Mouse (Mus musculus) neutrophil, adult 5-6 weeks (primary cell): Measurements from ENCODE around the gene Cct8l1. TPM values are rescaled to one million over a fixed set of nuclear protein-coding genes. Genes with fewer than 3 reads are reported as not detected.
A peak's percentile ranks its signal among the peaks of the same experiment; 100 is the strongest.

Source experiments
- ATAC-seq: fragments of 151-379, 151-347 bp; 2 replicates; pipeline ENCODE4 v1.8.0; 2017; ENCODE audit warnings: mild to moderate bottlenecking, moderate TSS enrichment; ENCODE audit not compliant: insufficient number of reproducible peaks, poor library complexity, low FRiP score, severe bottlenecking; ENCODE audit errors: extremely low read depth
- total RNA-seq: library from RNA; stranded (forward); fragments of 200-1000 nt; gene quantifications from 2 replicates; pipeline ENCODE4 v1.2.3, GENCODE M21; 2017

The Cct8l1 gene
- total RNA-seq, 1 experiment from 2014 or later, result not detected

- no peak for ATAC-seq
These were observed 13.1 kb downstream of the Cct8l1 start for GRCm38 (mm10) chr5:25528851-25529528.

GRCm38 (mm10) chr5:25529529-25530421 is 13.9 kb downstream of the Cct8l1 start:
- ATAC-seq, result peak; percentile 96

- no peak for ATAC-seq
These were observed 14.8 kb downstream of the Cct8l1 start for GRCm38 (mm10) chr5:25530629-25531028.

- no peak for ATAC-seq
These were observed 16.6 kb downstream of the Cct8l1 start for GRCm38 (mm10) chr5:25532256-25533147.

GRCm38 (mm10) chr5:25533298-25533697 is 17.4 kb downstream of the Cct8l1 start:
- ATAC-seq, result no peak

GRCm38 (mm10) chr5:25535566-25535965 is 19.7 kb downstream of the Cct8l1 start:
- no peak for ATAC-seq

GRCm38 (mm10) chr5:25536451-25536850 is 20.6 kb downstream of the Cct8l1 start:
- ATAC-seq, result no peak

GRCm38 (mm10) chr5:25536921-25537409 is 21.1 kb downstream of the Cct8l1 start:
- ATAC-seq, result no peak

- no peak for ATAC-seq
These were observed 24.5 kb downstream of the Cct8l1 start for GRCm38 (mm10) chr5:25540412-25540811.

GRCm38 (mm10) chr5:25540921-25541320 is 25.1 kb downstream of the Cct8l1 start:
- no peak for ATAC-seq

- no peak for ATAC-seq
These were observed 25.8 kb downstream of the Cct8l1 start for GRCm38 (mm10) chr5:25541661-25542060.

- ATAC-seq, result no peak
These were observed 28.2 kb downstream of the Cct8l1 start for GRCm38 (mm10) chr5:25544061-25544460.

GRCm38 (mm10) chr5:25544566-25544965 is 28.7 kb downstream of the Cct8l1 start:
- no peak for ATAC-seq

GRCm38 (mm10) chr5:25546912-25547311 is 31.0 kb downstream of the Cct8l1 start:
- no peak for ATAC-seq

GRCm38 (mm10) chr5:25550912-25551311 is 35.0 kb downstream of the Cct8l1 start:
- no peak for ATAC-seq

GRCm38 (mm10) chr5:25554210-25554609 is 38.3 kb downstream of the Cct8l1 start:
- ATAC-seq, result no peak

- ATAC-seq, result no peak
These were observed 38.8 kb downstream of the Cct8l1 start for GRCm38 (mm10) chr5:25554689-25555088.

- ATAC-seq, result no peak
These were observed 39.8 kb downstream of the Cct8l1 start for GRCm38 (mm10) chr5:25555684-25556083.

GRCm38 (mm10) chr5:25556363-25556762 is 40.5 kb downstream of the Cct8l1 start:
- ATAC-seq, result no peak
